Mouse (Mus musculus) spleen, adult 18-20 months (tissue): ENCODE data around the gene Zc3h13.

Source experiments
- DNase-seq, 2 experiments: peaks; one replicate each; pipeline ENCODE4 v3.0.0; 2022; ENCODE audit warnings: mixed read lengths in 2 of 2

Zc3h13 gene

GRCm38 (mm10) chr14:75328062-75328461 lies 43.9 kb downstream of the Zc3h13 start:
- DNase-seq: no peak

- no peak for DNase-seq
Observed at GRCm38 (mm10) chr14:75330621-75331020, 46.4 kb downstream of the Zc3h13 start.

DNA sequence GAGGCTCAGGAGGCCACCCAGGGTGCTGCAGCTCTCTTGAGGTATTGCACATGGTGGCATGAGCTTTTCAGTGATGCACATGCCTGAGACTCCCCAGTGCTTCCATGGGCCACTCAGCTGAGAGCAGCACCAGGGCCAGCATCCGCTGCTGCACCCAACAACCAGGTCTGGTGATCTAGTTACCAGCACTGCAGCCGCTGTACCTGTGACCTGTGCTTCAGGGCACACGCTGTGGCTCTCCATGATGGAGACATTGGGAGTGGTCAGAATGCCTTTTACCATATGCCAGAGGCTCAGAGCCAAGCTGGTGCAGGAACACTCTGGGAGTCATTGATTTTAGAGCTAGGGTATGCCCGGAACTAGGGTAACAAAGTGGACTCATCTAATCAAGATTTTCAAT lies 50.1 kb downstream of the Zc3h13 start:
- DNase-seq: no peak

- no peak for DNase-seq
Observed at GRCm38 (mm10) chr14:75337884-75338283, 53.7 kb downstream of the Zc3h13 start.

DNA sequence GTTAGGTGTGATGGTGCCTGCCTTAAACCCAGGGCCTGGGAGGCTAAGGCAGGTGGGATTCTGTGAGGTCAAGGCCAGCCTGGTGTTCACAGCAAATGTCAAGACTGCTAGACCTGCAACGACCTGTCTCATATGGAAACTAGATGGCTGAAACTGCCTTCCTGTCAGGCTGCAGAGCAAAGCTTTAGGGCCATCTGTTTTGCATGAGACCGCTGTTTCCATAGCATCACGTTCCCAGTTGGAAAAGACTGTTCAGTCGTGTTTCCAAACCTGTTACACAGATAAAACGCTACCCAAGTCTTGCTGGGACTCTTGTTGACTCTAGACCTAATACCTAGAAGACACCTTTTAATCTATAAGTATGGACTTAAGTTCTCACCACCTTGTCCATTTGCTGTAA lies 61.9 kb downstream of the Zc3h13 start:
- no peak for DNase-seq

DNA sequence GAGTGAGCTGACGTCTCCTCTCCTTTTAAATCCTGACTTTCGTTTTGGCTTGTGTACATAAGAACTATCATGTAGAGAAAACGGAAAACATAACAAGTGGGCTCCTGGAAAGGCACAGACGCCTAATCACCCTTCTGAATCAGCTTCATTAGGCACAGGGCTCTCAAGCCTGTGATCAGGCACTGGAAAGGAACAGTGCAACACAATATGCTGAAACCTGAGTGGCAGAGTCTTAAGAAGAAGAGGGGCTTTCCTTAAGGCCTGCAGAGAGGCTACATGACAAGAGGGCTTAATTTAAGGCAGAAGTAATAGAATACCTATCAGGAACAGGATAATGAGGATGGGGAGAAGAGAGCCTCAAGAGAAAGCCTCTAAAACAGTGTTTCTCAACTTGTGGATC lies 67.5 kb downstream of the Zc3h13 start:
- DNase-seq: no peak

GRCm38 (mm10) chr14:75363316-75363715 lies 79.1 kb downstream of the Zc3h13 start:
- no peak for DNase-seq

DNA sequence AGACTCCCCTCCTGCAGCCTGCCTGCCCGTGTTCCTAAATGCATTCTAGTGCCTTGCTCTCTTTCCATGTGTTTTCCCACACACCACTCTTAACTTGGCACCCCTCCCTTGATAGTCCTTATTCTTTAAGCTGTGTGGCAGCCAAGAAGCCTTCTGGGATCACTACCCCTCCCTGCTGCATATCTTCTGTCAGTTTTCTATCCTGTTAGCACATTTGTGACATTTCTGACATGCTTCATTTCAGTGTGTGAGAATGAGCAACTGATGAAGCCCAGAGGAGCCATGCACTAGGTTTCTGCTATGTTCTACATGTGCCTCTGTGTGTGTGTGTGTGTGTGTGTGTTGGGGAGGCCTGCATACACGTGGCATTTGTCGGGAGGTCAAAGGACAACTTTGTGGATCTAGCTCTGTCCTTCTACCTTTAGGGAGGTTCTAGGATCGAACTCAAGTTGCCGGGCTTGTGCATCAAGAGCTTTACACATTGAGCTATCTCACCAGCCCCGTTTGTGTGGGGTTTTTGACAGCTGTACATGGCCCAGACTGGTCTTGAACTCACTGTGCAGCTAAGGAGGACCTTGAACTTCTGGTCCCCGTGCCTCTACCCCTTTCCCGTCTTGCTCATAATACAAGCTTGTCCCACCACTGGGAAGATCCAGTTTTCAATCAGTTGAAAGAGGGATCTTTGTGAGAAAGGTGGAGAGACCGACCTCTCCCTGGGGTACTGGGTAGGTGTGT lies 81.3 kb downstream of the Zc3h13 start:
- no peak for DNase-seq

GRCm38 (mm10) chr14:75366741-75367140 lies 82.6 kb downstream of the Zc3h13 start:
- DNase-seq: no peak

GRCm38 (mm10) chr14:75367503-75367902 lies 83.3 kb downstream of the Zc3h13 start:
- no peak for DNase-seq

- no peak for DNase-seq
Observed at GRCm38 (mm10) chr14:75369880-75370279, 85.7 kb downstream of the Zc3h13 start.

DNA sequence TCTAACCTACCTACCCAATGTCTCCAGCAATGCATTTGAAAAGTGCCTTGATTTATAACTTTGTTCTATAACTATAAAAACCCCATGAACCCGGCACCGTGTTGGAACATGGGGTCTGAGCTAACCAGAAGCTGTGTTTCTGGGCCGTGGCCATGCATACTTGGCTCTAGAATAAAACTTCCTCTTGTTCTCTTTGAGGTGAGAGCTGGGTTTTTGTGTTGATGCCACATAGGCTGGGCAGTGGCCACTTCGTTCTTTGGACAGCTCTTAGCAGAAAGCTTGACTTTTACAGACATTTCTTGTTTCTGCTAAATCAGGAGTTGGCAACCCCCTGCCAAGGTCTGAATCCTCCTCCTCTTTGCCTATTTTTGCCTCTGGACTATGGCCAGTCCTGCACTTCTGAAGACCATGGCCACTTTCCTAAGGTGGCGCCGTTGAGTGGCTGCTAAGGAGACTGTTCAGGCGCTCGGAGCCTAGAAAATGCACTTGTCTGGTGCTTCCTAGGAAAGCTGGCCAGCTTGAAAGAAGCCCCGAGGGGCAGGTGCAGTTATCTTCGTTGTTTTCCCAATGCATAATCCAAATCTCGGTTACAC lies 90.9 kb downstream of the Zc3h13 start:
- DNase-seq: no peak

DNA sequence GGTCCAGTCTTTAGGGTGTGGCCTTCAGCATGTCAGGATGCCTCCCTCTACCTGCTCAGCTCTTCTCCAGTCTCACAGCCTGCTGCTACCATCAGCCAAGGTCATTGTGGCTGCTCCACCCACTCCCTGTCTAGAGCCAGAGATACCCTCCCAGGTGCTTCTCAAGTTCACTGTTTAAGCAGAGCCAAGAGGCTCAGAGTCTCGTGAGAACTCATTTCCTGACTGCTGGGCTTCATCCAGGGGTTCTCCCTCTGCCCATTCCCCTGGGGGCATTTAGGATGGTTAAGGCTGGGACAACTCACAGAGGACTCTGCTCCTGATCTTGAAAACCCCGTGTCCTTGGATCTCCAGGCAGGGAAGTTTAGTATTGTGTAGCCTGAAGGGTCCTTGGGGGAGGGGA lies 92.1 kb downstream of the Zc3h13 start:
- DNase-seq: no peak

- DNase-seq: no peak
Observed at GRCm38 (mm10) chr14:75377612-75378011, 93.4 kb downstream of the Zc3h13 start.
